Mouse (Mus musculus): Measurements from ENCODE around the gene Grb2.

The Grb2 gene

DNA sequence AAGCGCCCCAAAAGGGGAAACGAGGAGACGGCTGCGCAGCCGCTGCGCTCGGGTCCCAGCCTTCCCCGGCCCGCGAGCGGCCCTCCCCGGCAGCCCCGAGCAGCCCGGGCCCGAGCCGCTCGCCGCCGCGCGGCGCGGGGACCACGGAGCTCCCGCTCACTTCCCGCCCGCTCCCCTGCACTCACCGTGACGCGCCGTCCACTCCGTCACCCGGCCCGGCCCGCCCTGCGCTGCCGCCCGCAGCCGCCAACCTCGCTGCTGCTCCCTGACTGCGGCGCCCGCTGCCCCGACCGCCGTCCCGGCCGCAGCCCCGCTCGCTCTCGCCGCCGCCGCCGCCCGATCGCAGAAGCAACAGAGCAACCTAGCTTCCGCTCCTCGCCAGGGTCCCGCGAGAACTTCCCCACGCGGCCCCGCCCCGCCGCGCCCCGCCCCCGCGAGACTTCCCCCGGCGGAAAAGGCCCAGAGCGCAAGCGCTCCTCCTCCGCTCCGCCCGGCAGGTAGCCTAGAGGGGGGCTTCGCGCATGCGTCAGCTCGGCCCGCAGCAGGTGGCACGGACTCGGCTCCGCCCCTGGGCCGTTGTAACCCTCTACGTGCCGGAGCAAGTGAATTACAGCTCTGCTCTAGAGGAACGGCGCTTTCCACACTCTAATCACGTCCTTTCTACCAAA, at the start of gene Grb2:
Grb2 (minus strand) TSS at position 389 of the 668 bp plus-strand sequence.
- peak; percentile 98 for DNase-seq

- DNase-seq = no peak
These were observed 45.1 kb upstream of the Grb2 start for GRCm38 (mm10) chr11:115753485-115753884.

DNA sequence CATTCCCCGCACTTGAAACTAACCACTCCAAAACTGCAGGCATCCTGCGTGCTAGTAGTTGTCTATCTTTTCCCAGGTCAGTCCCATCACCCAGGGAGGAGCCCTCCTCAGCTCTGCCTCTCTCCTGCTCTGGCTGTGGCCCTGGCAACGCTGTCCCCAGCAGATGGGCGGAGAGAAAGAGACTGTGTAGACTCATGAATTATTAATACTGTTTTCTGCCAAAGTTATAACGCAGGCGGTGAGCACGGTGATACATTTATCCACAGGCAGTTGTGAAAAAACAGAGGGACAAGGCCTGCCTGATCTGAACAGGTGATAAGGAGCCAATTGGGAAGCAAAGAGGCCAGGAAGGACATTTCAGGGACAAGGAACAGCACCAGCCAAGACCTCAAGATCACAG, 44.3 kb upstream of the Grb2 start:
- DNase-seq = no peak

- no peak for DNase-seq
These were observed 43.3 kb upstream of the Grb2 start for GRCm38 (mm10) chr11:115751725-115752124.

GRCm38 (mm10) chr11:115749834-115750233, 41.4 kb upstream of the Grb2 start:
- DNase-seq = no peak

DNA sequence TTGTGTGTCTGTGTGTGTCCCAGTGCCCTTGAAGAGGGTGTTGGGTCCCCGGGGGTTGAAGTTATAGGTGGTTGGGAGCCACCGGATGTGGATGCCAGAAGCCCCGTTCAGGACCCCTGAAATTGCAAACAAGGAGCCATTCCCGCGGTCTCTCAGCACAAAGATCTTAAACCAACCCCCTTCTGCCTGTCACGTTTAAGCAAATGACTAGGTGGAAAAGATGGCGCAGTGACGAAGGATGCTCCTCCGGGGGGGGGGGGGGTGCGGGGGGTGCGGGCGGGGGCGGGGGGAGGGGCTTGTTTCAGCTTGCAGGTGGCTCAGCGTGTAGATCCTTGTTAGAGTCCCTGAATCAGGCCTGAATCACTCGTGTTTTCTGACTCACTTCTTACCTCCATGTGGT, 39.0 kb upstream of the Grb2 start:
- no peak for DNase-seq

GRCm38 (mm10) chr11:115746762-115747161, 38.4 kb upstream of the Grb2 start:
- no peak for DNase-seq

GRCm38 (mm10) chr11:115746109-115746508, 37.7 kb upstream of the Grb2 start:
- DNase-seq = no peak

GRCm38 (mm10) chr11:115744385-115744784, 36.0 kb upstream of the Grb2 start:
- DNase-seq = no peak

- DNase-seq = no peak
These were observed 34.5 kb upstream of the Grb2 start for GRCm38 (mm10) chr11:115742926-115743325.

- no peak for DNase-seq
These were observed 32.7 kb upstream of the Grb2 start for GRCm38 (mm10) chr11:115741070-115741469.

DNA sequence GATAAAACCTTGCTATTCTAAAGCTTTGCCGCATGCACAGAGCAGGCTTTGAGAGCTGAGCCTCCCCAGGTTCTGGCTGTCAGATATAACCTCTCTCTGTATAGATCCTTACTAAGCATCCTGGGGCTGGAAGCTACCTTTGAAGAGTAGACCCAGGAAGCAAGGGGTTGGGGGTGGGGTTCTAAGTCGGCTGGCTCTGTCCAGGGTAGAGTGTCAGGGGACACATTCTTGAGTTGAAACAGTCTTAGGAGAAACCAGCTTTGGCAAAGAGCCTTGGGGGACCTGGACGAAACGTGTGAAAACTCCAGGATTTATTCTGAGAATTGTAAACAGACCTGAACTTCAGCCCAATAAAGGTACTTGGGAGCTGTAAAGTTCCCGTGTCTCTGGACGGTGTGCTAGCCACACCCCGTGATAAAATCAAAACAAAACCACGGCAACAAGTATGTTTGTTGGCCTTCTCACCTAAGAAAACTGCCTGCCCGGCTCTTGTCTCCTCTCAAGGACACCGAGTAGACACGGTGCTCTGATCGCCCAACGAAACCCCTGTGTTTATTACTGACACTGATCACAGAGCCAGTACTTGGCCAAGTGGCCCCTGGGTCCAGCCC, 30.0 kb upstream of the Grb2 start:
- DNase-seq = no peak

GRCm38 (mm10) chr11:115737608-115738208, 29.3 kb upstream of the Grb2 start:
- DNase-seq = no peak

- DNase-seq = no peak
These were observed 25.8 kb upstream of the Grb2 start for GRCm38 (mm10) chr11:115734041-115734686.

- no peak for DNase-seq
These were observed 14.8 kb upstream of the Grb2 start for GRCm38 (mm10) chr11:115723231-115723630.

GRCm38 (mm10) chr11:115722638-115723037, 14.2 kb upstream of the Grb2 start:
- DNase-seq = peak; percentile 92

GRCm38 (mm10) chr11:115717660-115718390, 9.4 kb upstream of the Grb2 start:
- DNase-seq = peak; percentile 34

GRCm38 (mm10) chr11:115716410-115717338, 8.3 kb upstream of the Grb2 start:
- no peak for DNase-seq

GRCm38 (mm10) chr11:115714491-115714890, 6.1 kb upstream of the Grb2 start:
- DNase-seq = peak; percentile 72

DNA sequence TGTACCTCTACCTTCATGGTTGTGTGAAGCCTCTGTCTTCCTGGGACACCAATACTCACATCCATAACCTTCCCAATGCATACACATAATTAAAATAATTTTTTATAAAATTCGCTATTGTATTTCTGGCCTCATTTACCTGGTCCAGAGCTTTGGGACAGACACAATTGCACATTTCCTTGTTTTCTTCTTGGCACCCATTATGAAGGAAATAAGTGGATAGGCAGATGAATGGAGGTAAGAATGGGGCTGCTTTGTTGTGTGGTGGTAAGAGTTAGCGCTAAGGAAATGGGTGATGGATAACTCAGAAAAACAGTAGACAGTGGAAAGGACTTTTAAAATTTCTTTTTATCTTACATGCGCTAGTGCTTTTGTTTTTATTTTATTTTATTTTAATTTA, 5.0 kb upstream of the Grb2 start:
- DNase-seq = no peak

DNA sequence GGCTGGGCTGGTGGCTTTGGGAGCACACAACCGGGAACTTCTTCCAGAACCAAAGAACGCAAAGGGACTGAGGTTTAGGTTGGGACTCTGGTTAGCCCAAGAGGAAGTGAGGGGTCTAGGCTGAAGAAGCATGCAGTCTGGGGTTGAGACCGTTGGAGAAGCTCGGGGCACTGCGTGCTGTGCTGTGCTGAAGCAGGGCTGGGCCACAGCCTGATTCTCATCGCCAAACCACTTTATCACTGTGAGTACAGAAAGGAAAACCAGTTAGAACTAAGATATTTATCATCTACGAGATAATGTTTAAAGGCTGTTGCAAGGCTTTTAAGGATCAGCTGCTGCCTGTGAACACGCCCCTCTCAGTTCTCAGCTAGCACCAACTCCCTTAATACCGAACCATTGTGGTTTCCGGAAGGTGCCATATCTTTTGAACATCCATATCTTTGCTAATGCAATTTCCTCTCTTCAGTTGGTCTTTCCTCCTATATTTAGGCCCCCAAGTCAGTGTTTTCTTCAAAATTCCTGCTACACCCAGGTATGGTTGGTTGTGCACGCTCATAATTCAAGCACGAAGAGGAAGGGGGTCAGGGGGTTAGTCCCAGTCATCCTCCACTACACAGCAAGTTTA, 4.4 kb upstream of the Grb2 start:
- DNase-seq = no peak

- DNase-seq = peak; percentile 17
These were observed 3.9 kb upstream of the Grb2 start for GRCm38 (mm10) chr11:115712268-115712667.
